Mouse (Mus musculus) mesoderm, embryonic 11.5 days (tissue): Measurements from ENCODE around the gene Arl6ip5.
"Not testable (repeated sequence)": the region's sequence is repeated elsewhere in the genome, so short reads cannot be mapped to it uniquely, and the experiment has no call there.

ENCODE experiments used
- DNase-seq: peaks from one replicate; pipeline ENCODE4 v3.0.0-alpha.2; 2012; ENCODE audit warnings: low read depth, low spot score

Gene Arl6ip5

DNA sequence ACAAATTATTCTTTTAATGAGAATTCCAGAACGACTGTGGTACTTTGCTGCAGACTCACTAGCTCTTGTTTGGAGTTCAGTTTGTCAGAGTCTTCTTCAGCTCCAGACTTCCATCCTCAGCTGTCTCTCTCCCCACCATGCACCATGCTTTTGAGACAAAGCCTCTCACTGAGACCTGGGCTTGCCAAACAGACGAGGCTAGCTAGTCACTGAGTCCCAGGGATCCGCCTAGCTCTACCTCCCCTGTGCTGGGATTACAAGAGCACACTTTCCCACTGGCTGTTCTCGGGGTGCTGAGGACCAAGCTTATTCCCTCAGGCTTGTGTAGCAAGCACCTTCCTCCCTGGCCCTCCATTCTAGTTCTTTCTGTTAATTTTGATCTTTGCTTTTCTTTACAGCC is 13.1 kb downstream of the Arl6ip5 start:
- DNase-seq: no peak

DNA sequence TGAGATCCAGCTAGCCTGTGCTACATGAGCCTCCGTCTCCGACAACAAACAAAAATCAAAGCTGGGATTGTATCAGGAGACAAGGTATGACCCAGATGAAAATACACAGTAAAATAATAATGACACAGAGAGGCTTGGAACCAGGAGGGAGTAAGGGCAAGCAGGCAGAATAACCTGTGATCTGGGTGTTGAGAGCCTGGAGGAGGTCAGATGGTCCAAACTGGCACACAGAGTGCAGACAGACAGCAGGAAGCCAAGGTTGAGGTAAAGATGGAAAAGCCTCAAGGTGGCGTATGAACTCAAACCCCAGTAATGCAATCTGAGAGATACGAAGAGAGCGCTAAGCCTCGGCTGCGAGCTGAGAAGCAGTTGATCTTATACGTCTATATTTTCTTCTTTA is 14.0 kb downstream of the Arl6ip5 start:
- DNase-seq: no peak

DNA sequence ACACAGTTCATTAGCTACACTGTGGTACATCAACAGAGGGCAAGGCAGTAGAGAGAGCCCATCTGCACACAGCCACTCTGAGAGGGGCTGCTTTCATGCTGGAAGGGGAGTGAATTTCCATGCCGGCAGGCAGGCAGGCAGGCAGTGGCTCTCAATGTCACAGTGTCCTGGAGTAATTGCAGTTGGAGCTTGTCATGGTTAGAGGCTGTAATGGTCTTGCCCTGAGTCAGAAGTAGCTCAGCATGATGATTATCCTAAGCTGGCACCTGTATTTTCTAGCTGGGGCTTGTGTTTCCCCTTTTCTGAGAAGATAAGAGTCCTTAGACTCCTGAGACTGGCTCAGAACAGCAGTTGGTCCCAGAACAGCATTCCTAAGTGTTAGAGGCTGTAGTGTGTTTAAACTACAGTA is 15.6 kb downstream of the Arl6ip5 start:
- no peak for DNase-seq

DNA sequence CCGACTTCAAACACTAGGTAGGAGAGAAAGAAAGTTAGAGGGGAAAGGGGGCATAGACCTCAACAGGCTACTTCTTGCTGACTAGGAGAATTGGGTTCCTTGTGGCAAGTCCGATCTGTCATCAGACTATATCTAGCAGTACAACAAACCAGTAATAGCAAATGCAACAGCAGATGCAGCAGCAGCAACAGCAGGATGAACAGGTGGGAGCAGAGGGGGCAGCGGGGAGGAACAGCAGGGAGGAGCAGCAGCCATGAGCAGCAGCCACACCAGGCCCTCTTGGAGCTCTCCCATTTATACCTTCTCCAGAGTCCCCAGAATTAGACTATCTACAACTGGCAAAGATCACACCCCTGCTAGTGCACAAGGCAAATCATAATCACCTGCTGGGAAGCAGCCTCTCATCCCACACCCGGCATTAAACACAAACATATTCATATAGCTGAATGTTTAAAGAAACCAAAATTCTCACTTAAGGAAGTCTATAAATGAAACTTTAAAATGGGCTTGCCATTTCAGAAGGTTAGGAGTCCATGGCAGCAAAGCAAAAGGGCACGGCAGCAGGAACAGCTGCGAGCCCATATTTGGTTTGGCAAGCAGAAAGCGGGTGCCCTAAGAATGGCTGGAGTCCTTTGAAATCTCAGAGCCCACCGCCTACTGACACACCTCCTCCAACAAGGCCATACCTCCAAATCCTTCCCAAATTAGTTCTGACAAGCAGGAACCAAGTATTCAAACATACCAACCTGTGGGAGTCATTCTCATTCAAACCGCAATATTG is 16.8 kb downstream of the Arl6ip5 start:
- DNase-seq: no peak

DNA sequence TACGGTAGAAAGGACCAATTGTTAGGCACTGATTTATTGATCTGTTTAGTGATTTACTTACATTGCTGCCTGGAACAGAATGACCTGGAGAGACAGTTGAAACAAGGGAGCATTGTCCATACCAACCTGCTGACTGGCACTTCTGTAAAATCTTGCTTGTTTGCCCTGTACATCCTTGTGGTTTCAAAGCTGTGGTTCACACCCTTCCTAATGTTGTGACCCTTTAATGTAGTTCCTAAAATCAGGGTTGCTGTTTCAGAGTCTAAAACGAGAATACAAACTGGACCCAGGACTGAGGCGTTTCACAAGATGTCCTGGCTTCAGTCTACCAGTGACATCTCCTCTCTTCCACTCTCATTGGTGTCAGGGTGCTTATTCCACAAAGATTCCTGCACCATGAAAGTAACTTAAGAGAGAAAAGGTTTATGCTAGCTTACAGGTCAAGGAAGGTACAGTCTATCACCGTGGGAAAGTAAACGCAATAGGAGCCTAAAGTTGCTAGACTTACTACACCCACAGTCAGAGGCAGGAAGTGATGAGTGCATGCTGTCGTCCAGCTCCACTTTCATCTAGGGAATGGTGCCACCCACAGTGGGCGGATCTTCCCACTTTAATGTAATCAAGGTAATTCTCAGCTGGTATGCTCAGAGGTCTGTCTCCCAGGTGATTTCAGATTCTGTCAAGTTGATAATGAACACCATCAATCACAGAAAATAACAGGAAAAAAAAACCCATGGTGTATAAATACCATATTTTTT is 24.6 kb downstream of the Arl6ip5 start:
- DNase-seq: no peak

DNA sequence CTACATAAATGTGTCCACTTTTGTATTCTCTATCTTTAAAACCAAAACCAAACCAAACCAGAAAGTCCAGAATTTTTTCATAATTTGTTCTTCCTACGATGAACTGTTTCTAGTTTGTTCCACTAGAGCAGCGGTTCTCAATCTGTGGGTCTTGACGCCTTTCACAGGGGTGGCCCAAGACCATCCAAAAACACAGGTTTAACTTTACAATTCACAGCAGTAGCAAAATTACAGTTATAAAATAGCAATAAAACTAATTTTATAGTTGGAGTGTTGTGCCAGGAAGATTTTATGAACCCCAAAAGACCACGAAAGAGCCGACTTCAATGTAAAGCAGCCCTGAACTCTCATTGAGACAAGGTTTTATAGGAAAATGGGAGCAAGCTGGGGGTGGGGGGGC is 25.6 kb downstream of the Arl6ip5 start:
- no peak for DNase-seq

DNA sequence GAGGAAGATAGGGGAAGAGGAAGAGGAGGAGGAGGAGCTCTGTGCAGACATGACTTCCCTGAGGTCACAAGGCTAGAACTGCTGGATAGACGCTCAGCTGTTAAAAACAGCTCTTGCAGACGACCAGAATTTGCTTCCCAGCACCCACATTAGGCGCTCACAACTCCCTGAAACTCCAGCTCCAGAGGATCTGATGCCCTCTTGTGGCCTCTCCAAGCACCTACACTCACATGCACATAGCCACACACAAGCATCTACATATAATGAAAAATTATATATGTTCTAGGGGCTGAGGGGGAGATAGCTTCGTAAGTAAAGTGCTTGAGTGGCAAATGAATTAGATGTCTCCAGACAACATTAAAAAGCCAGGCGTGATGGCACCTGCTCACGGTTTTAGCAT is 28.9 kb downstream of the Arl6ip5 start:
- no peak for DNase-seq

DNA sequence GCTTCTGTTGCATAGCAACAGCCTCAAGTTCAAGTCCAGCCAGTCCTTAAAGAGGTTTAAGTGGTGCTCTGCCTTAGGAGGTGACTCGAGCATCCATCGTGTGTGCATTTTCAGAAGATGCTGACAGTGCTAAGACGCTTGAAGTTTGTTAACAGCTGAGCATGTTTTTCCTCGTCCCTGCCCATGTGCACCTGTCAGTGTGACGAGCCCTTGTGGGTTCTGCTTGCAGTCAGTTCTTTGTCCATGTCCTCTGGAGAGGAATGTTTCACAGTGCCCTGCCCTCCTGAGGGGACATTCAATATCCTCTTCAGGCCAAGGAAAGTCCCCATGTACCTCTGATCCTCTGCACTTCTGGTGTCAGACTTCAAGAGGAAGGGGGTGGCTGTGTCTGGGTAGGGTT is 29.6 kb downstream of the Arl6ip5 start:
- DNase-seq: no peak

DNA sequence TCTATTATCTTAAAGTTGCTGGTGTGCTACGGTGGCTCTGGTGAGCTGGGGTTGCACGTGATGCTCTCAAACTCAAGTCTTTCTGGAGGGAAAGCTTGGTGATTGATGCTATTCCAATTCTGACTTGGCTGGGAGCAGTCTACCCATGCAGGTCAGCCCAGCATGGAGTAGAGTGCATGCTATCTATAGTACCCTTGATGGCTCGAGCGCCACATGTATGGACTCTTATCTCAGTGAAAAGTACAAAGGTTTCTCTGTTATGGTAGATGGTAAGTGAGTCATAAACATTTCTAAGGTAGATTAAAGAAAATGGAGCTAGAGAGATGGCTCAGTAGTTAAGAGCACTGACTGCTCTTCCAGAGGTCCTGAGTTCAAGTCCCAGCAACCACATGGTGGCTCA is 32.0 kb downstream of the Arl6ip5 start:
- no peak for DNase-seq

DNA sequence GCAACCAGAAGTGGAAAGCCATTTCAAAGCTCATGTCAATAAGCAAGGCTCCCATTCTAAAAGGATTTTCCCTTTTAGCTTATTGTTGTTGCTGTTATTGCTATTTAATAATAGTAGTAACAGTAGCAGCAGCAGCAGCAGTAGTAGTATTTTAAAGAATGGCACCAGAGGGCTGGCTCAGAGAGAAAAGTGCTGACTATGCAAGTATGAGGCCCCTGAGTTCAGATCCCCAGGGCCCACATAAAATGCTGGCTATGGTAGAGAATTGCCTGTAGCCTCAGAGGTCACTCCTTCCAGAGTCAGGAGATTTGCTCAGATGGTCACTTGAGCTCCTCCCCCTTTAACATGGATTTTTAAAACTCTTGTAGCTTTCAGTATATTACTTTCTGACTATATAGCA is 34.7 kb downstream of the Arl6ip5 start:
- no peak for DNase-seq

DNA sequence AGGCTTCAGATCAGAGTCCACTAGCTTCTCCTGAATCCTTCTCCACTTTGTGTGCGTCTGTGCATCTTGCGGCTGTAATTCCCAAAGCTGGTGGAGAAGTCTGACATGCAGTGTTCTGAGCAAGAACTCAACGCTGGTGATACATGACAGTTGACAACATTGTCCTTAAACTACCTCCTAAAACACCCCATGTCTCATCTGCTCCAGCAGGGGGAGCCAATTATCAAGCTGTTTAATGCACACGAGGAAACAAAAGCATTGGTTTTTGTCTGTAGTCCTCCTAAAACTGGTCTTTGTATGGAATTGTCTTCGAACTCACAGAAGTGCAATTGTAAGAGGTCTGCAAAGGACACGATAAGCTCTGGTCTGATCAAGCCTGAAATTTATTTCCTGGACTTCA is 40.5 kb downstream of the Arl6ip5 start:
- peak; percentile 65 for DNase-seq

DNA sequence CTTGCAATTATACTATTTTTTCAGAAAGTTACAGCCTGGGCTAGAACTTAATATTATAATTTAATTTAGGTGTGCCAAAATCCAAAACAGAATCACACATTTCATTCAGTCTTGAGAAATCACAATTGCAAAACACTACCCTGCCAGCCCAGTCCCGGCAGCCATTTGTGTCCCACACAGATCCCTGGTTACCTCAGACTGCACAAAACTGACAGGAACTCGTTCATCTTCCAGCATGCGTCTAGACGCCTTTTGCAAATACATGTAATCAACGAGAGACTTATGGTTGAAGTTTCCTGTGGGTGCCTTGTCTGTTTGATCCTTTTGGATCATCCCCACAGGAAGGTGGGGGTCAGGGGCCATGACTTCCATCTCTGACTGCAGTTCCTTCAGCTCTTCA is 41.6 kb downstream of the Arl6ip5 start:
- no peak for DNase-seq

DNA sequence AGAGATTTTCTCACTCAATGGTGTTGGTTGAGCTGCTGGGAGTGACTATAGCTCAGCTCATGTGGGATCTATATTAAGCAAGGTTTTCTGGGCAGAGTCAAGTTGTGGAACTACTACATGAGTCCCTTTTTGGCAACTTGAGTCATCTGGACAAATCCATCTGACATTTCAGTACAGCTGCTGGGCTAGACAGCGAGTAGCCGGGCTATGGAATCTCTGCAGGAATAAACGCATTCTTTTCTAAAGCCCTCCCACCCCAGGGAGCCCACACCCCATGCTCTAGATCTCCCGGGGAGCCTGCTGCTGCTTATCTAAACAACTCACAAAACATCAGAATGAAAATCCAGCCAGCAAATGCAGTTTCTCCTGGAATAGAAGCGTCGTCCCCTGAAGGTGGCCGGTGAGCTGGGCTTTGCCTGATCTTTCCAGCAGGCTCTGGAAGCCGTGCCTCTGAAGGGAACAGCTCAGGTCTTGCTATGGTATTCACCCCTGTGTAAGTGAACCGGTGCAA is 42.3 kb downstream of the Arl6ip5 start, which contains the start of gene Lmod3:
Gene Lmod3, minus strand, starts transcription at position 49 of the 511 bp plus-strand sequence.
- no peak for DNase-seq

DNA sequence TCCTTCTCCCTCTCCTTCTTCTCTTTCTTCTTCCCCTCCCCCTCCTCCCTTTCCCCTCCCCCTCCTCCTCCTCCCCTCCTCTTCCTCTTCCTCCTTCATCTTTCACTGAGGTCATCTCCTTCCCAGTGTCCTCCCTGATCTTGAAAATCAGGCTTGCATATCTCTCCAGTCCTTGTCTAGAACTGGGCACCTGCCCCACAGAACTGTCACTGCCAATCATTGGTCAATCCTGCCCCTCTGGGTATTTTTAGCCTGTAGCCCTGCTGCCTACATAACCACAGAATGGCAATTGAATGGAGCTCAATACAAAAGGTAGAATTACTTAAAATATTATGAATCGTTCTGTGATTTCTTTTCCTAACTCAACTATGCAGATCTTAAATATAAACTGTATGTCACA is 48.0 kb downstream of the Arl6ip5 start:
- DNase-seq: no peak

DNA sequence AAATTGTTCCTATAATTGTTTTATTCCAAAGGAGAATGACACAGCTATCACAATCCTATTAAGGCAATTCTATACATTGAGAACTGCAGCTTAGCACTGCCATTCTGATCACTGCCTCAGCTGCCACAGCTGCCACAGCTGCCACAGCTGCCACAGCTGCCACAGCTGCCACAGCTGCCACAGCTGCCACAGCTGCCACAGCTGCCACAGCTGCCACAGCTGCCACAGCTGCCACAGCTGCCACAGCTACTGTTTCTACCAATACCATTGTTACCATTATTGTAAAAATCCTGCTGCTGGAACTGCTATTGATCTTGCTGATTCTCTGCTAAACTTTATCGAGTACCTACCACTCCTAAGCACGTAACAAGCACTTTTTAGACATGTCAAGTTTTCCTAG is 49.4 kb downstream of the Arl6ip5 start:
- DNase-seq: not testable (repeated sequence)

DNA sequence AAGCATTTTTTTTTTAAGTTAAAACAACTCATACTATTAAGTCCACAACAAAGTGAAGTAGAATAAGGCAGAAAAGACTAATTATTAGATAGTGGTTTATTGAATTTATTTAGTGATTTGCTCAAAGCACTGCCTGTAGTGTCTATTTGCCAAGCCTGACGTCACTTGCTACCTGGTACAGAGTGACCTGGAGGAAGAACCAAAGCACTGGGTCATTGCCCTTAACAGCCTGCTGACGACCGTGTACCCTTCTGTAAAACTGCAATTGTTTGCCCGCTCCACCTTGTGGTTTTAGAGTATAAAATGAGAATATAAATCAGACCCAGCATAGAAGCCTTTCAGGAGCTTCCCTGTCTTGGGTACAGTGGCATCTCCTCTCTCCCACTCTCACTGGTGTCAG is 51.7 kb downstream of the Arl6ip5 start:
- DNase-seq: no peak

DNA sequence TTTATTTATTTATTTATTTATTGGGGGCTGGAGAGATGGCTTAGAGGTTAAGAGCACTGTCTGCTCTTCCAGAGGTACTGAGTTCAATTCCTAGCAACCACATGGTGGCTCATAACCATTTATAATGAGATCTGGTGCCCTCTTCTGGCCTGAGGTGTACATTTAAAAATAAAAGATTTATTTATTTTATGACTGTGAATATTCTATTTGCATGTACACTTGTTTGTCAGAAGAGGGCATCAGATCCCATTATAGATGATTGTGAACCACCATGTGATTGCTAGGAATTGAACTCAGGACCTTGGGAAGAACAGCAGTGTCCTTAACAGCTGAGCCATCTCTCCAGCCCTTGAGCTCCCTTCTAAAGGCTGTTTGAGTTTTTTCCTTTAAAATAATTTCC is 53.3 kb downstream of the Arl6ip5 start:
- not testable (repeated sequence) for DNase-seq

DNA sequence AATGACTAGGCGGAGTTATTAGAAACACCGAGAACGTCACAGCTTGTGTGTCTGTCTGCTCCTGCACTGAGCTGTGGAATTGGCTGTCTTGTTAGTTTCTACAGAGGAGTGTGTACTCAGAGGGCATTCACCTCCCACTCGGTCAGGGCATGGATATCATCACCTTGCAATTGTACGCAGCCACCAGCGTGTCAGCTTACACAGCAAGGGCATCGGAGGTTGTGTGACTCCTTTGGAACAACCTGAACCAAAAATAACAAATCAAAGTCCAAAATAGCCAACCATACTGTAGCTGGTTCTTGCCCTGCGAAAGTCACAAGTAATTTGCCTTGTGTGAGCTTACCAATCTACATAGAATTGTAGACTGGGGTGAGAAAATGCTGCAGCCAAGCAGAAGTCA is 54.8 kb downstream of the Arl6ip5 start:
- no peak for DNase-seq

DNA sequence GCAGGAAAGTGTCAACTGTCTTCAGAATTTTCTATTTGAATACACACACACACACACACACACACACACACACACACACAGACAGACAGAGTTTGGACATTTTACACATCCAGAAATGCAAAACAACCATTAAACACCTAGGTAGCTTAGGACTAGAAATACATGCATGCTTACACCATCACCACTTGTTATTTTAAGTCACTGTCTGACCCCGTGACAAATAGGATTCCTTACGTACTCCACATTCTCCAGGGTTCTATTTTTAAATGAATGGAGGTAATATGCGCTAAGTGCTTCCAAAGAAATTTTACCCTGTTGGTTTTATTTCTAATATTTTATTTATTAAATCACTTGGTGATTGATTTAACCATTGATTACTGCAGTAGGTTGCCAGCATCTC is 55.2 kb downstream of the Arl6ip5 start:
- DNase-seq: no peak

DNA sequence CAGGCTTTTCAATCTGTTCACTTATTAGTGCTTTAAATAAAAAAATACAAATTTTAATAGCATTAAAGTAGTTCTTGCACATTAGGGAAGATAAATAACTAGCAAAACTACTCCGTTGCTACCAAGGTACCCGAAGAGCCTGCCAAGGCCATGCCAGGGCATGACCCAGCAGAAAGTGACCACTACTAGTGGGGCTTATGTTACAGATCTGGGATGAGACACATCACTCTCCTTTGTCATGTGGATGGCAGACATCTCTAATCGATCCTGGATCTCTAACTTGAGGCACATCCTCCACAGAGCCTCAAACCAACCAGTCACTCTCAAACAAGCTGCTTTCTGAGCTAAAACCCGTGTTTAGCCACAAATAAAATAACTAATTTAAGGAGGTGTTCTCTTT is 56.2 kb downstream of the Arl6ip5 start:
- DNase-seq: no peak

DNA sequence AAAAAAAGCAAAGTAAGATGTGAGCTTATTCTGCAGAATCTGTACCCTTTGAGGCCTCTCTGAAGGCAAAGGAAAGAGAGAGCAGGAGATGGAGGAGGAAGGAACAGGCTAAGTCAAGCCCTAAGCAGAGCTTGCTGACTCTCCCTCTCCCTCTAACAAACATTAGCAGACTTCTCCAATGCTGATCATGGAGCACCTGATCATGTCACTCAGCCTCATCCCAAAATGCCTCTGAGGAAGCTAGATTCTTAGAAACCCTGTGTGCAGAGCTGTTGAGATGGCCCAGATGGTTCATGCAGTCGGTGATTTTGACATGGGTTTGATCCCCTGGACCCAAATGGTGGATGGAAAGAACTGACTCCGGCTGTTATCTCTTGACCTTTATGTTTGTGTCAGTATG is 56.6 kb downstream of the Arl6ip5 start:
- no peak for DNase-seq

DNA sequence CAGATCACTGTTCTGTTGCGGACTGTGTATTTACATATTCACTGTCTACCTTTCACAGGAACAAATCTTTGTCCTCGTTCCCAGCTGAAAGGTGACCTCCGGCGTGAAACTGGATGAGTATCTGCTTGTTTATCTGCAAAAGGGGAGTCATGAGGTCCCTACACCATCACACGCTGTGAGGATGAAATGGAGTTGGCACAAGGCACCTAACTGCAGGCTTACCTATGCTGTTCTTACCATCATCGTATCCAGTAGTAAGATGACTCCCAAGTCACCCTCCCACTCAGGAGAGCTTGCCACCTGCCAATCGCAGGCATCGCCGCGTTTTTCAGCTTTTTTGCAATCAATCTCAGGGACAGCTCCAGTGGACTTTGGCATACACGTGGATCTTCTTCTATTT is 59.1 kb downstream of the Arl6ip5 start:
- no peak for DNase-seq

DNA sequence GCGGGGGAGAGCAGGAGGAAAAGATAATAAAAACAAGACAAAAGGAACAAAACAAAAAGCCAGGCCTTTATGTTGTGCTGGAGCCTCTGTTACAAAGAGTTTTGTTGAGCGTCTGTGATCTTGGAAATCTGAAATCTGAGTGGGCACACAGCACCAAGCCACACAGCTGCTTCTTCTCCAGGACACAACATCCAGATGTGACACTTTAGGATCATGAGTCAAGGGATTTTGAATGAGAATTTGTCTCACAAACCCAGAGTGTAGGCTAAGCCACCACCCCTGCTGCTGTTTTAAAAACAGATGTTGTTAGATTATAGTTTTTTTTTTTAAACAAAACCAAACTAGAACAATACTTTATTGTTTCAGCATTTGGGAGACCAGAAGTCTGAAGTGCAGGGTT is 61.9 kb downstream of the Arl6ip5 start:
- DNase-seq: no peak
